Mouse (Mus musculus) forebrain, embryonic 15.5 days (tissue): ENCODE data around the gene Kynu. TPM values are rescaled to one million over a fixed set of nuclear protein-coding genes. Genes with fewer than 3 reads are reported as not detected.

Experiments used
- ATAC-seq: fragments of 200-750 bp; cut with Nextera tagmentation; replicated peaks from 2 replicates; pipeline ENCODE4 v1.8.0; 2017; ENCODE audit warnings: mild to moderate bottlenecking, moderate TSS enrichment, moderate library complexity
- H3K27ac ChIP-seq: fragments of 300-500 bp; sonication (generic); replicated peaks from 2 replicates; pipeline ENCODE4 v1.5.1; 2015; ENCODE audit warnings: mild to moderate bottlenecking, inconsistent platforms
- H3K27me3 ChIP-seq: fragments of 300-500 bp; sonication (generic); 2 replicates; pipeline ENCODE4 v1.6.1; 2015; ENCODE audit warnings: inconsistent platforms
- H3K36me3 ChIP-seq: fragments of 300-500 bp; sonication (generic); 2 replicates; pipeline ENCODE4 v1.6.1; 2015; ENCODE audit warnings: mild to moderate bottlenecking, inconsistent platforms
- H3K4me1 ChIP-seq: fragments of 300-500 bp; sonication (generic); 2 replicates; pipeline ENCODE4 v1.6.1; 2015; ENCODE audit warnings: inconsistent platforms
- H3K4me2 ChIP-seq: fragments of 300-500 bp; sonication (generic); replicated peaks from 2 replicates; pipeline ENCODE4 v1.6.1; 2015; ENCODE audit warnings: mild to moderate bottlenecking, inconsistent platforms
- H3K4me3 ChIP-seq: fragments of 300-500 bp; sonication (generic); 2 replicates; pipeline ENCODE4 v1.5.1; 2015; ENCODE audit warnings: mild to moderate bottlenecking, inconsistent platforms
- H3K9ac ChIP-seq: fragments of 300-500 bp; sonication (generic); replicated peaks from 2 replicates; pipeline ENCODE4 v1.6.1; 2015; ENCODE audit warnings: mild to moderate bottlenecking, inconsistent platforms
- H3K9me3 ChIP-seq: fragments of 300-500 bp; sonication (generic); 2 replicates; pipeline ENCODE4 v1.6.1; 2016; ENCODE audit warnings: inconsistent platforms
- WGBS: fragments of 180-500 bp; shearing (Covaris S2); methylation state at CpG from one replicate; pipeline ENCODE4 v1.1.7; 2015; ENCODE audit warnings: mixed read lengths; 5-methylcytosine and 5-hydroxymethylcytosine counted together
- polyA plus RNA-seq: library from polyadenylated mRNA; unstranded; fragments of >200 nt; fragmentation: Nextera tagmentation; extraction: Ambion mirVana; gene quantifications from 2 replicates; pipeline ENCODE4 v1.2.1, GENCODE M21; 2015

Gene Kynu
- 0.17 and 0.20 TPM in 2 replicates for polyA plus RNA-seq

DNA sequence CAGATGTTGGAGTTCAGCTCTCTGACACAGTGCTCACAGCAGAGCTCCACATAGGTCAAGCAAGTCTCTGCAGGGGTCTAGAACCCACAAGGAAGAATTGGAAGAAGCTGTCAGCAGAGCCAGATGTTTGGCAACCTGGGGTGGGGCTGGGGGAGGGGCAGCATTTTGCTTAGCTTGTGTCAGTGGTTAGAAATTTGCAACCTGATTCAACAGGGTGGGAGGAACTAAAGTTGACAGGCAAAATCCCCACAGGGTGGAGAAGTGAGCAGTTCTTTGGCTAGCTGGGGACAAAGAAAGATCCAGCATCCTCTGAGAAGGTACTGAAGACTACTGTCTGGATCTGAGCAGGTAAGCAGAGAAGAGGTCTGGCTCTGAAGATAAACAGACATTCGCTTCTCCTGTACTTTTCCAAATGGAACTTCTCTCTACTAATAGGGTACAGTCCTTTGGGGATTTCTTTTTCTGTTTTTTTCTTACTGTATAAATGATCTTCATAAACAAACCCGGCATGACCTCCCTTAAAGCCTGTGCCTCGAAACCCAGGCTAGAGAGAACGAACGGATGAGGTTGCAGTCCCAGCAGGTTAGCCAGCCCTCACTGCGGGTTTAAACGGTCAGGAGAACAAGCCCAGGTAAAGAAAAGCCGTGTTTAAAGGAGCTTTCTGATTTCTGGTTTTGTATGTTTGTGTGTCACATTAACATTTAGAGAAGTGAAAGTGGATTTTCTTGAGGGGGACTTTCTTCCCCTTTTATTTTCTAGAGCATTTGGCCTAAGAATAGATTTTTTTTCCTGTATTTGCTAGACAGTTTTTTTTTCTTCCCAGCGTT lies at the start of gene Kynu:
Kynu (plus strand) TSS at position 268 of the 827 bp plus-strand sequence.
- H3K4me2 ChIP-seq = no peak within 1 kb of the TSS
- H3K27ac ChIP-seq = no peak within 1 kb of the TSS
- no peaks in the 10 kb centered on the region for H3K9me3 ChIP-seq
- H3K36me3 ChIP-seq = no peaks in the 10 kb centered on the region
- ATAC-seq = no peak
- 34% methylated on average over 9 of the region's 9 CpGs for WGBS
- no peaks in the 10 kb centered on the region for H3K4me1 ChIP-seq
- H3K27me3 ChIP-seq = no peaks in the 10 kb centered on the region
- no peak within 1 kb of the TSS for H3K9ac ChIP-seq
- no peak within 1 kb of the TSS for H3K4me3 ChIP-seq

DNA sequence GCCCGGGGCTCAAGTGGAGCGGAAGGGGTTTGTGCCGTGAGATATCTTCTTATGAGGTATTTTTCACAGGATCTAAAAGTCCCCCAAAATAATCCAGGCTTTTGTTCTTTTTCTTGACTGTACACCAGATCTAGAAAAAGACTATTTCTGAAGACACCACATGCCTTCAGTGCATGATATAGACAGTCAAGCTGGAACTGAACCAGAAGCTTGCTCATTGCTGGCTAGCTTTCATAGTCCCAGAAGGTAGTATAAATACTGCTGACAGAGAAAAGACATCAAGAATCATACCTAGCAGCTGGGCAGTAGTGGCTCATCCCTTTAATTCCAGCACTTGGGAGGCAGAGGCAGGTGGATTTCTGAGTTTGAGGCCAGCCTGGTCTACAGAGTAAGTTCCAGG lies 48.9 kb upstream of the Kynu start:
- H3K27ac ChIP-seq = no peak overlapping the region
- no peaks in the 10 kb centered on the region for H3K4me1 ChIP-seq
- H3K4me2 ChIP-seq = no peak overlapping the region
- no peak for ATAC-seq
- no peaks in the 10 kb centered on the region for H3K27me3 ChIP-seq
- H3K9me3 ChIP-seq = no peaks in the 10 kb centered on the region
- H3K36me3 ChIP-seq = no peaks in the 10 kb centered on the region
- 94% methylated on average over 3 of the region's 3 CpGs for WGBS
- no peak overlapping the region for H3K4me3 ChIP-seq
- no peak overlapping the region for H3K9ac ChIP-seq

DNA sequence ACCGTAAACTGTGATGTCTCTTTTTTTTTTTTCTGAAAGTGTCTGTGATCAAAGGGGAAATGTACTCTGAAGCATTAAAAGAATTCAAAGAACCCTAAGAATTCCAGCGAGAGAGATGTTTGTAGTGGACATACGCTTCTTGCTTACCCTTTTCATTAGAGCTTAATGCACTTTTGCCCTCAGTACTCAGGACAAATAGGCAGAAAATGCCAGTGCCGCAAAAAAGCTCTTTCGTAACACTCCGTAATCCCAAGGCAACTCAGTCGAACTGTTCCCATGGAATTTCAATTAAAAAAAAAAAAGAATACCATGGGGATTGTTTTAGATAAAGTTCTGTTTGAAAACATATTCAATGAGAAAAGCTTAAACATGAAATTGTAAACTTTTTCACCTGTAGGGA lies 41.3 kb upstream of the Kynu start:
- H3K9me3 ChIP-seq = no peaks in the 10 kb centered on the region
- ATAC-seq = no peak
- WGBS = 23% methylated on average over 7 of the region's 7 CpGs
- no peak overlapping the region for H3K4me3 ChIP-seq
- no peaks in the 10 kb centered on the region for H3K36me3 ChIP-seq
- no peak overlapping the region for H3K27ac ChIP-seq
- H3K9ac ChIP-seq = no peak overlapping the region
- no peaks in the 10 kb centered on the region for H3K4me1 ChIP-seq
- no peak overlapping the region for H3K4me2 ChIP-seq
- H3K27me3 ChIP-seq = no peaks in the 10 kb centered on the region

DNA sequence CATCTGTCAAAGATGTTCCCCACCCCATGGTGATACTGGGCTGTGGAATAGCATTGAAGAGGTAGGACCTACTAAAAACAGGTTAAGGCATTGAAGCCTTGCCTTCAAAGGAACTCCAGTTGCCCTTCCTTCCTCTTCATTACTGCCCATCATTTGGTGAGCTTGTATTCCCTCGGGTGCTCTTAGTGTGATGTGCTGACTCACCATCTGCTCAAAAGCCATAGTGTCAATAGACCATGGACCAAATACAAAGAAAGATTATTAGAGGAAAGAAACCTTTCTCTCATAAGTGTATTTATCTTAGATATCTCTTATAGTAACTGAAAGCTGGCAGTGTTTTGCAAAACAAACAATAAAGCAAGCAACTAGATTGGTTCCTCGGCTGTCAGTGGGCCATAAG lies 20.7 kb upstream of the Kynu start:
- no peak for ATAC-seq
- Histone ChIP-seq H3K27me3 (no peaks in the 10 kb centered on the region), H3K36me3 (no peaks in the 10 kb centered on the region), H3K27ac (no peak overlapping the region), H3K4me2 (no peak overlapping the region), H3K4me3 (no peak overlapping the region), H3K9ac (no peak overlapping the region), H3K9me3 (no peaks in the 10 kb centered on the region), H3K4me1 (no peaks in the 10 kb centered on the region)
- 91% methylated on average over 2 of the region's 2 CpGs for WGBS

DNA sequence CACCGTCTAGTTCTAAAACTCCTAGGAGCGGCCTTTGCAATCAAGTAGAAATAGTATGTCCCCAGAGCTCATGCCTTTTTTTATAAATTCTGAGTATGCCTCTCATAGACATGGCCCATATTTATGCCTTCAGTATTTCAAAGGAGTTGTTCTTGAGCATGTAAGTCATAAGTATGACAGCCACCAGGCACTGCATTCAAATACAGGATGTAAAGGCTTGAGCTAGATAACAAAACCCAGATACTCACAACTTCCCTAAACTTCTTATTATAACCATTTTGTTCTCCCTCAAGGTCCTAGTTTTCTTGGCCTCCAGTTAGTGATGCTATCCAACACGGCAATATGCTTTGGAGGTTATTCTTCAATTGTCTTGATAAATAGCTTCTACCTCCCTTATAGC lies 12.5 kb upstream of the Kynu start:
- H3K27me3 ChIP-seq = no peaks in the 10 kb centered on the region
- H3K36me3 ChIP-seq = no peaks in the 10 kb centered on the region
- no peak for ATAC-seq
- H3K4me1 ChIP-seq = no peaks in the 10 kb centered on the region
- no peaks in the 10 kb centered on the region for H3K9me3 ChIP-seq
- 95% methylated on average over 3 of the region's 3 CpGs for WGBS
- H3K9ac ChIP-seq = no peak overlapping the region
- H3K4me2 ChIP-seq = no peak overlapping the region
- H3K27ac ChIP-seq = no peak overlapping the region
- no peak overlapping the region for H3K4me3 ChIP-seq

DNA sequence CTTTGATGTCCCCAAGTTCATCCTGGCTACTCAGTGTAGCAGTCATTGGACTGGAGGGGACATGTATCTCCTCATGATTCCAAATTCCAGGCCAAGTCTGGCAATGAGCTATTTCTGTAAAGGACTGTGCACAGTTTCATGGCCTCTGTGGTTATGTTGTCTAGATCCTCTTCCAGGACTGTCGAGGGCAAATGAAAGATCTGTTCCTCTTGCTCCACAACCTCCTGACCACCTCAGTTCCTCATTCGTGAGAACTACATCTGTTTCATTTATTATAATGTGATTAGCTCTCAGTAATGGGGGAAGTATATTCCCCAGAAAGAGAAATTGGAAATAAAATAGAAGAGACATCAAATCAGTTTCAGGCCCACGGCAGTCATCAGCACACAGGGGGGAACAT lies 9.5 kb upstream of the Kynu start:
- no peak overlapping the region for H3K4me2 ChIP-seq
- H3K4me1 ChIP-seq = no peaks in the 10 kb centered on the region
- 91% methylated on average over 3 of the region's 3 CpGs for WGBS
- no peaks in the 10 kb centered on the region for H3K36me3 ChIP-seq
- no peaks in the 10 kb centered on the region for H3K27me3 ChIP-seq
- no peak overlapping the region for H3K9ac ChIP-seq
- no peak overlapping the region for H3K27ac ChIP-seq
- H3K4me3 ChIP-seq = no peak overlapping the region
- no peak for ATAC-seq
- H3K9me3 ChIP-seq = no peaks in the 10 kb centered on the region

DNA sequence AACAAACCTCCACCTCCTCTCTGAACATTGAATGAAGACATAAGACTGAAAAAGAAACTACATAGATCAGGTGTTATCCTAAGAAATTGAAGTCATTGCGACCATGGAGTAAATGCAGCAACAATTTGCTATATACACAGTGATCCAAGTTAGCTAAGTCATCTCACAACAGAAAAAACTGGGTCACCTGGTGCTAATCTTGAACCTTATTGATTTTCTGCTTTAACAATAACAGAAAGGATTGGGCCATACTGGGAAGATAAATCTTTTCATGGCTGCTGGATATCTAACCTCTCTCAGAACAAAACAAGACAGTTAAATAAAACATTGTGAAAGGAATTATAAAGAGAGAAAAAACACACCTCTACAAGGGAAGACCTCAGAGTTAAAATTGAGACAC lies 8.7 kb upstream of the Kynu start:
- H3K27ac ChIP-seq = no peak overlapping the region
- no peaks in the 10 kb centered on the region for H3K27me3 ChIP-seq
- no peaks in the 10 kb centered on the region for H3K36me3 ChIP-seq
- no peak overlapping the region for H3K4me2 ChIP-seq
- ATAC-seq = no peak
- H3K4me3 ChIP-seq = no peak overlapping the region
- no peak overlapping the region for H3K9ac ChIP-seq
- H3K4me1 ChIP-seq = no peaks in the 10 kb centered on the region
- WGBS = 93% methylated on average over 1 of the region's 1 CpGs
- no peaks in the 10 kb centered on the region for H3K9me3 ChIP-seq

DNA sequence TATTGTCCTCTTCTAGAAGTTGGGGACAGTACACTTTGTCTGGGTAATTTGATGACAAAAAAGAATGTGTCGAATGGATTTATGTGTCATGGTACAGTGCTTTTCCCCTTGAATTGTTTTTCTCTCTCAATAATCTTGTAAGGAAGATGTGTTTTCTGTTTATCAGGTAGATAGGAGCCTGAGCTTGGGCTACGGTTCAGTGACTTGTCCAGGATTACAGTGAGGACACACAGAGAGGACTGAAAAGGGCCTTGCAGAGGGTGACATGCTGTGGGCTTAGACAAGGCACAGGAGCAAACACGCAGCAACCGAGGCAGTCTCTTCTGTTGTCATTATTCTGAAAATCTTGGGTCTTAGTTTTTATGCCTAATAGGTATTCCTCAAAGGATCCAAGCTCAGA lies 913 bp upstream of the Kynu start:
- Histone ChIP-seq H3K4me3 (no peak overlapping the region), H3K27ac (no peak overlapping the region), H3K9ac (no peak overlapping the region), H3K27me3 (no peaks in the 10 kb centered on the region), H3K4me2 (no peak overlapping the region), H3K36me3 (no peaks in the 10 kb centered on the region), H3K4me1 (no peaks in the 10 kb centered on the region), H3K9me3 (no peaks in the 10 kb centered on the region)
- no peak for ATAC-seq
- WGBS = 64% methylated on average over 4 of the region's 4 CpGs

DNA sequence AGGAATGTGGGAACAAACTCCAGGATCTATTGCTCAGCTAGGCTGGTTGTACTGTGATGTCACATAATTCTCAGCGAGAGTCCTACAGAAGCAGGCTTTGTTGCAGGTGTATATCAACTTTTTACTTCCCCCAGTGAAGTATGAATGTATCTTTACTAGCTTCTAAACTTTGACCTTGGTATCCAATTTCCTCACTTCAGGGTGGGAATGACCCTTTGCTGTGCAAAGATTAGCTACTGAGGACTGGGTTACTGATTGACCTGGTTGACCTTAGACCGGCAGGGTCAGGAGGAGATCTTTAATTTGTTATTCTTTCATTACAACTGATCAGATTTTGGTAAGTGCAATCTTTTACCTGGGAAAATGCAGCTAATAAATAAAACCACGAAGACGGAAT lies 758 bp downstream of the Kynu start:
- WGBS = 60% methylated on average over 4 of the region's 4 CpGs
- no peak overlapping the region for H3K4me2 ChIP-seq
- no peaks in the 10 kb centered on the region for H3K27me3 ChIP-seq
- ATAC-seq = no peak
- no peaks in the 10 kb centered on the region for H3K4me1 ChIP-seq
- no peak overlapping the region for H3K9ac ChIP-seq
- no peak overlapping the region for H3K27ac ChIP-seq
- no peak overlapping the region for H3K4me3 ChIP-seq
- H3K9me3 ChIP-seq = no peaks in the 10 kb centered on the region
- H3K36me3 ChIP-seq = no peaks in the 10 kb centered on the region

DNA sequence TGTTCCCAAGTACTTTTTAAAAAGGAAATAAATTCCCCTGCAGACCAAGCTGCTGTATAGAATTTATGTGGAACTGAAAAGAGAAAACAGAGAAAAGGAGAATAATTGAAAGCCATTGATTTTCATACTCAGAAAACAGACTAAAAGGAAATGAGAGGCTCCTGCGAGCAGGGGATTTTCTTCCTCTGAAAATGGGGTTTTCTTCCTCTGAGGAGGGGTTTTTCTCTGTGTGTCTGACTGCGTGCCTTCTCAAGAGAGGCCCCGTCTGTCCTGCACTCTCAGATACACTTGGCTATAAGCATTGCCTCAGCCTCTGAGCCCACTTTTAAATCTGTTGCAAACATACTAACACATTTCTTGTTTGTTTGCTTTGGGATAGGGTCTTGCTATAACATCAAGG lies 1.9 kb downstream of the Kynu start:
- Histone ChIP-seq H3K4me3 (no peak overlapping the region), H3K27me3 (no peaks in the 10 kb centered on the region), H3K36me3 (no peaks in the 10 kb centered on the region), H3K9me3 (no peaks in the 10 kb centered on the region), H3K9ac (no peak overlapping the region), H3K27ac (no peak overlapping the region), H3K4me2 (no peak overlapping the region), H3K4me1 (no peaks in the 10 kb centered on the region)
- WGBS = 72% methylated on average over 3 of the region's 3 CpGs
- no peak for ATAC-seq

DNA sequence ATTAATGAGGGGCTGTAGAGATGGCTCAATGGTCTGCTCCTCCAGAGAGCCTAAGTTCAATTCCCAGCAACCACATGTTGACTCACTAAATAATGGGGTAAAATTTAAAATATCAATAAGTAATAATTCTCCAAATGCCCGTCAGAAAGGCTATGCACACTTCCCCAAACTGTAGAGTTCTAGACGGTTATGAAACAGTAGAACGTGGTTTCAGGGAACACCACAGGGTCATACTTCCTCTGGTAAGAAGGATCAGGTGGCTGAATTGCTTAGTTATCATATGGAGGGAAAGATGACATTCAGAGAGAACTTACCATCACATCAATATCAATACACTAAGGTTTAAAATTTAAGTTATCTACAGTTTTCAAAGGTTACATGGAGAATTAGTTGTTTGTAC lies 6.1 kb downstream of the Kynu start:
- no peak overlapping the region for H3K4me2 ChIP-seq
- no peak overlapping the region for H3K27ac ChIP-seq
- H3K4me1 ChIP-seq = no peaks in the 10 kb centered on the region
- no peaks in the 10 kb centered on the region for H3K27me3 ChIP-seq
- no peaks in the 10 kb centered on the region for H3K36me3 ChIP-seq
- ATAC-seq = no peak
- no peak overlapping the region for H3K4me3 ChIP-seq
- H3K9ac ChIP-seq = no peak overlapping the region
- H3K9me3 ChIP-seq = no peaks in the 10 kb centered on the region
- 90% methylated on average over 3 of the region's 3 CpGs for WGBS

DNA sequence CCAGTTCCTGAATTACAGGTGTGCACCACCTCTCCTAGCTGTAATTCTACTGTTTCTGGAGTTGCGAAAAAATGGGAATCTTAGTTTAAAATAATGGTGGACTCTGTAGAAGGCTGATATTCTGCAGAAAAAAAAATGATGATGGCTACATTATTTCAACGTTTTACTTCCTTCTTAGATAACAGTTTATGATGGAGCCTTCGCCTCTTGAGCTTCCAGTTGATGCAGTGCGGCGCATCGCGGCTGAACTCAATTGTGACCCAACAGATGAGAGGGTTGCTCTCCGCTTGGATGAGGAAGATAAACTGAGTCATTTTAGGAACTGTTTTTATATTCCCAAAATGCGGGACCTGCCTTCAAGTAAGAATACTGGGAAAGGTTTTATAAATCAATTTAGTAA lies 7.7 kb downstream of the Kynu start:
- Histone ChIP-seq H3K36me3 (no peaks in the 10 kb centered on the region), H3K27me3 (no peaks in the 10 kb centered on the region), H3K4me2 (no peak overlapping the region), H3K4me1 (no peaks in the 10 kb centered on the region), H3K4me3 (no peak overlapping the region), H3K27ac (no peak overlapping the region), H3K9me3 (no peaks in the 10 kb centered on the region), H3K9ac (no peak overlapping the region)
- ATAC-seq = no peak
- 97% methylated on average over 9 of the region's 9 CpGs for WGBS

DNA sequence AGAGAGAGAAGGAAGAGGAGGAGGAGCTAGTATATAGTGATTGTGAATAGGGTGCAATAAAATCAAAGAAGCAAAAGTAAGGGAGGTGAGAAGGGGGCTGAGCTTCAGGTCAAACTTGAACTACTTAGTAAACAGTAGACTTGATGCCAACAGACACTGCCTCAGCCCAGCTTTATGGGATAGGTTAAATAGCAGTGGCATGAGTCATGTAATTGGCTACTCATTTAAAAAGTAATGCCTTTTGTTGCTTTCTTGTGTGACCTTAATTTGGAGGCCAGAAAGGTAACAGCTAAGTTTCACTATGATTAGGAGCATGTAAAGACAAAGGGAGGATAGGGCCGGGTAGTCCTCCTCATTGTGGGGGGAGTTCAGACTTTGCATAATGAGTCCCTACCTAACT lies 13.3 kb downstream of the Kynu start:
- Histone ChIP-seq H3K4me2 (no peak overlapping the region), H3K9me3 (no peaks in the 10 kb centered on the region), H3K4me3 (no peak overlapping the region), H3K27me3 (no peaks in the 10 kb centered on the region), H3K36me3 (no peaks in the 10 kb centered on the region), H3K9ac (no peak overlapping the region), H3K27ac (no peak overlapping the region), H3K4me1 (no peaks in the 10 kb centered on the region)
- 49% methylated on average over 1 of the region's 1 CpGs for WGBS
- no peak for ATAC-seq
